Mouse (Mus musculus): ENCODE results near the gene 2310046K23Rik. TPM values are rescaled to one million over a fixed set of nuclear protein-coding genes. Genes with fewer than 3 reads are reported as not detected.

2310046K23Rik gene
- not detected in 2 replicates for polyA plus RNA-seq (2016; fragmentation: Nextera tagmentation; extraction: Ambion mirVana)

GRCm38 (mm10) chr3:92534411-92534810 lies at the start of gene 2310046K23Rik:
Gene 2310046K23Rik (minus strand): TSS chr3:92534511.
- Histone ChIP-seq H3K27ac (no peak within 1 kb of the TSS), H3K9me3 (no peaks in the 10 kb centered on the region), H3K36me3 (replicated peaks) (no peaks in the 10 kb centered on the region), H3K4me1 (no peaks in the 10 kb centered on the region), H3K27me3 (ENCODE audit: poor library complexity, severe bottlenecking) (no peaks in the 10 kb centered on the region), H3K4me3 (no peak within 1 kb of the TSS)
- 90% methylated on average over 3 of the region's 3 CpGs for WGBS
- no peak for DNase-seq (ENCODE audit: extremely low spot score, low spot score)

- H3K27ac ChIP-seq = no peak overlapping the region
- no peaks in the 10 kb centered on the region for H3K36me3 ChIP-seq (replicated peaks)
- H3K4me1 ChIP-seq = peaks cover 23% of the 10 kb centered on the region
- WGBS = 72% methylated on average over 3 of the region's 3 CpGs
- no peaks in the 10 kb centered on the region for H3K27me3 ChIP-seq (ENCODE audit: poor library complexity, severe bottlenecking)
- H3K4me3 ChIP-seq = no peak overlapping the region
- DNase-seq (ENCODE audit: extremely low spot score, low spot score) = no peak
- H3K9me3 ChIP-seq = no peaks in the 10 kb centered on the region
Observed at GRCm38 (mm10) chr3:92583164-92583826, 49.0 kb upstream of the 2310046K23Rik start.

- H3K4me3 ChIP-seq = no peak overlapping the region
- peaks cover 23% of the 10 kb centered on the region for H3K4me1 ChIP-seq
- WGBS = 76% methylated on average over 1 of the region's 1 CpGs
- no peak overlapping the region for H3K27ac ChIP-seq
- DNase-seq (ENCODE audit: extremely low spot score, low spot score) = no peak
- H3K27me3 ChIP-seq (ENCODE audit: poor library complexity, severe bottlenecking) = no peaks in the 10 kb centered on the region
- no peaks in the 10 kb centered on the region for H3K9me3 ChIP-seq
- H3K36me3 ChIP-seq (replicated peaks) = no peaks in the 10 kb centered on the region
Observed at GRCm38 (mm10) chr3:92579508-92579907, 45.2 kb upstream of the 2310046K23Rik start.

GRCm38 (mm10) chr3:92578652-92579413 lies 44.5 kb upstream of the 2310046K23Rik start:
- no peak for DNase-seq (ENCODE audit: extremely low spot score, low spot score)

GRCm38 (mm10) chr3:92573449-92574041 lies 39.2 kb upstream of the 2310046K23Rik start, which contains the start of gene Ivl:
Gene Ivl (minus strand): TSS chr3:92573735.
- H3K4me1 ChIP-seq = peaks cover 7% of the 10 kb centered on the region
- H3K4me3 ChIP-seq = no peak within 1 kb of the TSS
- no peak within 1 kb of the TSS for H3K27ac ChIP-seq
- no peak for DNase-seq (ENCODE audit: extremely low spot score, low spot score)
- no peaks in the 10 kb centered on the region for H3K27me3 ChIP-seq (ENCODE audit: poor library complexity, severe bottlenecking)
- 86% methylated on average over 1 of the region's 1 CpGs for WGBS
- H3K9me3 ChIP-seq = no peaks in the 10 kb centered on the region
- no peaks in the 10 kb centered on the region for H3K36me3 ChIP-seq (replicated peaks)

More at GRCm38 (mm10) chr3:92578652-92579413, 44.5 kb upstream of the 2310046K23Rik start:
- no peak overlapping the region for H3K4me3 ChIP-seq
- no peak overlapping the region for H3K27ac ChIP-seq
- H3K9me3 ChIP-seq = no peaks in the 10 kb centered on the region
- WGBS = 68% methylated on average over 4 of the region's 4 CpGs
- no peaks in the 10 kb centered on the region for H3K27me3 ChIP-seq (ENCODE audit: poor library complexity, severe bottlenecking)
- no peaks in the 10 kb centered on the region for H3K36me3 ChIP-seq (replicated peaks)
- H3K4me1 ChIP-seq = peaks cover 19% of the 10 kb centered on the region

GRCm38 (mm10) chr3:92572514-92573155 lies 38.3 kb upstream of the 2310046K23Rik start:
- Histone ChIP-seq H3K9me3 (no peaks in the 10 kb centered on the region), H3K27me3 (ENCODE audit: poor library complexity, severe bottlenecking) (no peaks in the 10 kb centered on the region), H3K4me1 (peaks cover 6% of the 10 kb centered on the region), H3K27ac (no peak overlapping the region), H3K4me3 (no peak overlapping the region), H3K36me3 (replicated peaks) (no peaks in the 10 kb centered on the region)
- DNase-seq (ENCODE audit: extremely low spot score, low spot score) = no peak
- 70% methylated on average over 2 of the region's 2 CpGs for WGBS

GRCm38 (mm10) chr3:92568752-92569151 lies 34.4 kb upstream of the 2310046K23Rik start:
- 94% methylated on average over 2 of the region's 2 CpGs for WGBS
- DNase-seq (ENCODE audit: extremely low spot score, low spot score) = no peak
- H3K4me1 ChIP-seq = peaks cover 6% of the 10 kb centered on the region
- no peaks in the 10 kb centered on the region for H3K9me3 ChIP-seq
- H3K27me3 ChIP-seq (ENCODE audit: poor library complexity, severe bottlenecking) = no peaks in the 10 kb centered on the region
- H3K4me3 ChIP-seq = no peak overlapping the region
- H3K36me3 ChIP-seq (replicated peaks) = no peaks in the 10 kb centered on the region
- H3K27ac ChIP-seq = no peak overlapping the region

- no peak for DNase-seq (ENCODE audit: extremely low spot score, low spot score)
- no peaks in the 10 kb centered on the region for H3K36me3 ChIP-seq (replicated peaks)
Observed at GRCm38 (mm10) chr3:92565418-92565817, 31.1 kb upstream of the 2310046K23Rik start.

GRCm38 (mm10) chr3:92512325-92512724 lies 22.0 kb downstream of the 2310046K23Rik start:
- DNase-seq (ENCODE audit: extremely low spot score, low spot score) = no peak
- H3K27me3 ChIP-seq (ENCODE audit: poor library complexity, severe bottlenecking) = no peaks in the 10 kb centered on the region
- no peak overlapping the region for H3K4me3 ChIP-seq
- H3K4me1 ChIP-seq = no peaks in the 10 kb centered on the region
- no peaks in the 10 kb centered on the region for H3K9me3 ChIP-seq
- H3K36me3 ChIP-seq (replicated peaks) = no peaks in the 10 kb centered on the region
- H3K27ac ChIP-seq = no peak overlapping the region

More at GRCm38 (mm10) chr3:92565418-92565817, 31.1 kb upstream of the 2310046K23Rik start:
- H3K4me1 ChIP-seq = no peaks in the 10 kb centered on the region
- no peaks in the 10 kb centered on the region for H3K27me3 ChIP-seq (ENCODE audit: poor library complexity, severe bottlenecking)
- H3K9me3 ChIP-seq = no peaks in the 10 kb centered on the region
- no peak overlapping the region for H3K27ac ChIP-seq
- H3K4me3 ChIP-seq = no peak overlapping the region

GRCm38 (mm10) chr3:92510786-92511185 lies 23.5 kb downstream of the 2310046K23Rik start:
- Histone ChIP-seq H3K9me3 (no peaks in the 10 kb centered on the region), H3K4me1 (no peaks in the 10 kb centered on the region), H3K36me3 (replicated peaks) (no peaks in the 10 kb centered on the region), H3K27me3 (ENCODE audit: poor library complexity, severe bottlenecking) (no peaks in the 10 kb centered on the region), H3K4me3 (no peak overlapping the region), H3K27ac (no peak overlapping the region)
- no peak for DNase-seq (ENCODE audit: extremely low spot score, low spot score)

- no peak for DNase-seq (ENCODE audit: extremely low spot score, low spot score)
- H3K4me1 ChIP-seq = no peaks in the 10 kb centered on the region
- no peaks in the 10 kb centered on the region for H3K36me3 ChIP-seq (replicated peaks)
- H3K4me3 ChIP-seq = no peak overlapping the region
- H3K9me3 ChIP-seq = no peaks in the 10 kb centered on the region
- no peaks in the 10 kb centered on the region for H3K27me3 ChIP-seq (ENCODE audit: poor library complexity, severe bottlenecking)
- no peak overlapping the region for H3K27ac ChIP-seq
- WGBS = 88% methylated on average over 1 of the region's 1 CpGs
Observed at GRCm38 (mm10) chr3:92508185-92508584, 26.1 kb downstream of the 2310046K23Rik start.

GRCm38 (mm10) chr3:92503528-92503927 lies 30.8 kb downstream of the 2310046K23Rik start:
- Histone ChIP-seq H3K9me3 (no peaks in the 10 kb centered on the region), H3K36me3 (replicated peaks) (no peaks in the 10 kb centered on the region), H3K27ac (no peak overlapping the region), H3K27me3 (ENCODE audit: poor library complexity, severe bottlenecking) (no peaks in the 10 kb centered on the region), H3K4me1 (no peaks in the 10 kb centered on the region), H3K4me3 (no peak overlapping the region)
- no peak for DNase-seq (ENCODE audit: extremely low spot score, low spot score)
